Mouse (Mus musculus): ENCODE measurements around the gene Rtl5. TPM values are rescaled to one million over a fixed set of nuclear protein-coding genes. Genes with fewer than 3 reads are reported as not detected.

Gene Rtl5
- polyA plus RNA-seq, 1 experiment: 9.7 TPM

- Histone ChIP-seq H3K4me3 (ENCODE audit: insufficient read depth, low read depth, low read length) (no peak overlapping the region), H3K27me3 (replicated peaks; ENCODE audit: control insufficient read depth, insufficient read depth, low read length) (no peaks in the 10 kb centered on the region), H3K27ac (ENCODE audit: insufficient read depth, low read depth, low read length) (no peak overlapping the region), H3K4me1 (ENCODE audit: control insufficient read depth, insufficient read depth, low read length) (no peaks in the 10 kb centered on the region; the same call in 1 of the 2 replicates), H3K36me3 (ENCODE audit: control insufficient read depth, insufficient read depth, low read length) (no peaks in the 10 kb centered on the region)
- 72% methylated on average over 3 of the region's 3 CpGs for WGBS
- TF ChIP-seq POLR2A (IDR thresholded peaks at IDR 0.05; ENCODE audit: low read depth, low read length): no peak
- TF ChIP-seq CTCF (conservative IDR thresholded peaks at IDR 0.05; ENCODE audit: insufficient read depth, insufficient read length, low read depth, low read length): no peak
- DNase-seq: no peak
Observed at GRCm38 (mm10) chrX:102090605-102091004, 19.5 kb upstream of the Rtl5 start.

- TF ChIP-seq POLR2A (IDR thresholded peaks at IDR 0.05; ENCODE audit: low read depth, low read length): no peak
- no peak for TF ChIP-seq CTCF (conservative IDR thresholded peaks at IDR 0.05; ENCODE audit: insufficient read depth, insufficient read length, low read depth, low read length)
- H3K27me3 ChIP-seq (replicated peaks; ENCODE audit: control insufficient read depth, insufficient read depth, low read length): no peaks in the 10 kb centered on the region
- H3K4me1 ChIP-seq (ENCODE audit: control insufficient read depth, insufficient read depth, low read length): no peaks in the 10 kb centered on the region; the same call in 1 of the 2 replicates
- 71% methylated on average over 8 of the region's 8 CpGs for WGBS
- H3K36me3 ChIP-seq (ENCODE audit: control insufficient read depth, insufficient read depth, low read length): no peaks in the 10 kb centered on the region
- DNase-seq: peak; percentile 69
- no peak overlapping the region for H3K4me3 ChIP-seq (ENCODE audit: insufficient read depth, low read depth, low read length)
- H3K27ac ChIP-seq (ENCODE audit: insufficient read depth, low read depth, low read length): no peak overlapping the region
Observed at GRCm38 (mm10) chrX:102085798-102086443, 14.8 kb upstream of the Rtl5 start.

- Histone ChIP-seq H3K27ac (ENCODE audit: insufficient read depth, low read depth, low read length) (no peak overlapping the region), H3K4me1 (ENCODE audit: control insufficient read depth, insufficient read depth, low read length) (no peaks in the 10 kb centered on the region; the same call in 1 of the 2 replicates), H3K36me3 (ENCODE audit: control insufficient read depth, insufficient read depth, low read length) (no peaks in the 10 kb centered on the region), H3K27me3 (replicated peaks; ENCODE audit: control insufficient read depth, insufficient read depth, low read length) (no peaks in the 10 kb centered on the region), H3K4me3 (ENCODE audit: insufficient read depth, low read depth, low read length) (no peak overlapping the region)
- DNase-seq: no peak
- WGBS: 45% methylated on average over 5 of the region's 5 CpGs
- TF ChIP-seq POLR2A (IDR thresholded peaks at IDR 0.05; ENCODE audit: low read depth, low read length) (no peak), CTCF (conservative IDR thresholded peaks at IDR 0.05; ENCODE audit: insufficient read depth, insufficient read length, low read depth, low read length) (no peak)
Observed at GRCm38 (mm10) chrX:102082340-102082739, 11.2 kb upstream of the Rtl5 start.

GRCm38 (mm10) chrX:102081573-102082279, 10.6 kb upstream of the Rtl5 start:
- no peaks in the 10 kb centered on the region; the same call in 1 of the 2 replicates for H3K4me1 ChIP-seq (ENCODE audit: control insufficient read depth, insufficient read depth, low read length)
- no peaks in the 10 kb centered on the region for H3K36me3 ChIP-seq (ENCODE audit: control insufficient read depth, insufficient read depth, low read length)
- H3K4me3 ChIP-seq (ENCODE audit: insufficient read depth, low read depth, low read length): no peak overlapping the region
- 55% methylated on average over 7 of the region's 7 CpGs for WGBS
- no peak for DNase-seq
- H3K27me3 ChIP-seq (replicated peaks; ENCODE audit: control insufficient read depth, insufficient read depth, low read length): no peaks in the 10 kb centered on the region
- TF ChIP-seq POLR2A (IDR thresholded peaks at IDR 0.05; ENCODE audit: low read depth, low read length) (no peak), CTCF (conservative IDR thresholded peaks at IDR 0.05; ENCODE audit: insufficient read depth, insufficient read length, low read depth, low read length) (no peak)
- no peak overlapping the region for H3K27ac ChIP-seq (ENCODE audit: insufficient read depth, low read depth, low read length)

- 61% methylated on average over 10 of the region's 10 CpGs for WGBS
- no peak for DNase-seq
- Histone ChIP-seq H3K4me1 (ENCODE audit: control insufficient read depth, insufficient read depth, low read length) (no peaks in the 10 kb centered on the region), H3K4me3 (ENCODE audit: insufficient read depth, low read depth, low read length) (no peak overlapping the region), H3K27me3 (replicated peaks; ENCODE audit: control insufficient read depth, insufficient read depth, low read length) (no peaks in the 10 kb centered on the region), H3K27ac (ENCODE audit: insufficient read depth, low read depth, low read length) (no peak overlapping the region), H3K36me3 (ENCODE audit: control insufficient read depth, insufficient read depth, low read length) (no peaks in the 10 kb centered on the region)
- no peak for TF ChIP-seq CTCF (conservative IDR thresholded peaks at IDR 0.05; ENCODE audit: insufficient read depth, insufficient read length, low read depth, low read length)
- TF ChIP-seq POLR2A (IDR thresholded peaks at IDR 0.05; ENCODE audit: low read depth, low read length): no peak
Observed at GRCm38 (mm10) chrX:102081076-102081475, 10.0 kb upstream of the Rtl5 start.

- TF ChIP-seq CTCF (conservative IDR thresholded peaks at IDR 0.05; ENCODE audit: insufficient read depth, insufficient read length, low read depth, low read length): no peak
- no peak for TF ChIP-seq POLR2A (IDR thresholded peaks at IDR 0.05; ENCODE audit: low read depth, low read length)
- DNase-seq: peak; percentile 52
- no peak overlapping the region for H3K4me3 ChIP-seq (ENCODE audit: insufficient read depth, low read depth, low read length)
- WGBS: 82% methylated on average over 7 of the region's 7 CpGs
- no peaks in the 10 kb centered on the region for H3K36me3 ChIP-seq (ENCODE audit: control insufficient read depth, insufficient read depth, low read length)
- H3K27ac ChIP-seq (ENCODE audit: insufficient read depth, low read depth, low read length): 0 out of 2 replicates have a peak overlapping the region, but pooled peaks have one; percentile 33
- no peaks in the 10 kb centered on the region for H3K27me3 ChIP-seq (replicated peaks; ENCODE audit: control insufficient read depth, insufficient read depth, low read length)
- peaks cover 7% of the 10 kb centered on the region for H3K4me1 ChIP-seq (ENCODE audit: control insufficient read depth, insufficient read depth, low read length)
Observed at GRCm38 (mm10) chrX:102076886-102077765, 6.0 kb upstream of the Rtl5 start.

Data from kidney, adult 2 months (tissue).